Mouse (Mus musculus) MEL (cell line): Measurements from ENCODE around the gene Ppfia3. TPM values are rescaled to one million over a fixed set of nuclear protein-coding genes. Genes with fewer than 3 reads are reported as not detected.

ENCODE experiments used
- DNase-seq: peaks from one replicate; pipeline ENCODE4 v3.0.0; 2011; ENCODE audit warnings: low read depth, low spot score
- H3K27ac ChIP-seq: 2 replicates; pipeline ENCODE4 v1.5.1; 2012; ENCODE audit warnings: low read depth, mild to moderate bottlenecking, control low read depth, low read length, moderate library complexity; ENCODE audit not compliant: control insufficient read depth
- H3K27me3 ChIP-seq, 2 experiments: fragments of 150-350 bp in 1 of 2; sonication (generic) in 1 of 2; 2 replicates each; pipeline ENCODE4 v1.6.1; 2012; ENCODE audit warnings: low read length in 2 of 2, mild to moderate bottlenecking in 2 of 2, improper control_type of control experiment in 1 of 2, moderate library complexity in 1 of 2; ENCODE audit not compliant: insufficient read depth in 2 of 2, control insufficient read depth in 1 of 2
- H3K36me3 ChIP-seq, 2 experiments: 2 replicates each; pipeline ENCODE4 v1.6.1; 2012 to 2014; ENCODE audit warnings: low read length in 2 of 2, improper control_type of control experiment in 1 of 2, inconsistent platforms in 1 of 2, mild to moderate bottlenecking in 1 of 2; ENCODE audit not compliant: insufficient read depth in 2 of 2, control insufficient read depth in 1 of 2
- H3K4me1 ChIP-seq, 2 experiments: fragments of 150-350 bp in 1 of 2; sonication (generic) in 1 of 2; 2 replicates each; pipeline ENCODE4 v1.6.1; 2012; ENCODE audit warnings: low read length in 2 of 2, improper control_type of control experiment in 1 of 2, mild to moderate bottlenecking in 1 of 2; ENCODE audit not compliant: insufficient read depth in 2 of 2, control insufficient read depth in 1 of 2
- H3K4me3 ChIP-seq, 2 experiments: fragments of 150-350 bp in 1 of 2; sonication (generic) in 1 of 2; 2 replicates each; pipeline ENCODE4 v1.5.1; 2012; ENCODE audit warnings: low read depth in 2 of 2, low read length in 2 of 2, mild to moderate bottlenecking in 2 of 2, moderate library complexity in 2 of 2, control low read depth in 1 of 2, improper control_type of control experiment in 1 of 2; ENCODE audit not compliant: control insufficient read depth in 1 of 2, insufficient read depth in 1 of 2
- H3K79me2 ChIP-seq: 2 replicates; pipeline ENCODE4 v1.6.1; 2012; ENCODE audit warnings: mild to moderate bottlenecking, low read length, moderate library complexity; ENCODE audit not compliant: control insufficient read depth, poor library complexity, insufficient read depth
- H3K9ac ChIP-seq: 2 replicates; pipeline ENCODE4 v1.6.1; 2012; ENCODE audit warnings: low read depth, mild to moderate bottlenecking, control low read depth, low read length, moderate library complexity; ENCODE audit not compliant: control insufficient read depth, poor library complexity, severe bottlenecking
- H3K9me3 ChIP-seq: fragments of 150-350 bp; sonication (generic); replicated peaks from 2 replicates; pipeline ENCODE4 v1.6.1; 2012; ENCODE audit warnings: mild to moderate bottlenecking, low read length, improper control_type of control experiment, moderate library complexity; ENCODE audit not compliant: insufficient read depth
- BHLHE40 ChIP-seq: IDR thresholded peaks from 2 replicates; pipeline ENCODE4 v1.6.1; 2012; ENCODE audit warnings: low read depth, mild to moderate bottlenecking, inconsistent platforms, low read length, improper control_type of control experiment, borderline replicate concordance
- CHD1 ChIP-seq: IDR thresholded peaks from 2 replicates; pipeline ENCODE4 v1.6.1; 2012; ENCODE audit warnings: low read depth, mild to moderate bottlenecking, inconsistent platforms, low read length, improper control_type of control experiment
- CHD2 ChIP-seq: IDR thresholded peaks from 2 replicates; pipeline ENCODE4 v1.6.1; 2011; ENCODE audit warnings: low read length, improper control_type of control experiment
- E2F4 ChIP-seq: IDR thresholded peaks from 2 replicates; pipeline ENCODE4 v1.6.1; 2011; ENCODE audit warnings: low read depth, low read length, improper control_type of control experiment, borderline replicate concordance
- EP300 ChIP-seq, 2 experiments: IDR thresholded peaks; 2 replicates each; pipeline ENCODE4 v1.6.1; 2011; ENCODE audit warnings: improper control_type of control experiment in 2 of 2, low read length in 2 of 2, low read depth in 1 of 2, mild to moderate bottlenecking in 1 of 2
- GABPA ChIP-seq: IDR thresholded peaks from 2 replicates; pipeline ENCODE4 v1.6.1; 2012; ENCODE audit warnings: low read depth, mild to moderate bottlenecking, inconsistent platforms, low read length, improper control_type of control experiment, moderate library complexity
- JUND ChIP-seq: IDR thresholded peaks from 2 replicates; pipeline ENCODE4 v1.6.1; 2011; ENCODE audit warnings: low read depth, mild to moderate bottlenecking, improper control_type of control experiment, low read length
- KAT2A ChIP-seq: conservative IDR thresholded peaks from 2 replicates; pipeline ENCODE4 v1.6.1; 2012; ENCODE audit warnings: low read depth, low read length, improper control_type of control experiment, inconsistent platforms
- MAFK ChIP-seq: IDR thresholded peaks from 2 replicates; pipeline ENCODE4 v1.6.1; 2011; ENCODE audit warnings: low read depth, mild to moderate bottlenecking, low read length, improper control_type of control experiment, borderline replicate concordance
- MAX ChIP-seq: IDR thresholded peaks from 2 replicates; pipeline ENCODE4 v1.6.1; 2011; ENCODE audit warnings: low read length, improper control_type of control experiment
- MAZ ChIP-seq: IDR thresholded peaks from 2 replicates; pipeline ENCODE4 v1.6.1; 2012; ENCODE audit warnings: low read depth, mild to moderate bottlenecking, inconsistent platforms, low read length, improper control_type of control experiment
- MEF2A ChIP-seq: IDR thresholded peaks from 2 replicates; pipeline ENCODE4 v1.6.1; 2014; ENCODE audit warnings: low read depth, mild to moderate bottlenecking, inconsistent platforms, low read length, improper control_type of control experiment; ENCODE audit not compliant: poor library complexity, insufficient replicate concordance, severe bottlenecking; ENCODE audit errors: extremely low read depth
- MYB ChIP-seq: IDR thresholded peaks from 2 replicates; pipeline ENCODE4 v1.6.1; 2011; ENCODE audit warnings: mild to moderate bottlenecking, low read depth, low read length, improper control_type of control experiment
- NELFE ChIP-seq: IDR thresholded peaks from 2 replicates; pipeline ENCODE4 v1.6.1; 2011; ENCODE audit warnings: low read depth, low read length, improper control_type of control experiment
- POLR2A ChIP-seq, 2 experiments: IDR thresholded peaks; 2 replicates each; pipeline ENCODE4 v1.6.1; 2011 to 2012; ENCODE audit warnings: low read length in 2 of 2, mild to moderate bottlenecking in 2 of 2, control low read depth in 1 of 2, improper control_type of control experiment in 1 of 2, low read depth in 1 of 2, moderate library complexity in 1 of 2; ENCODE audit not compliant: control insufficient read depth in 1 of 2, insufficient read depth in 1 of 2, poor library complexity in 1 of 2
- RAD21 ChIP-seq: IDR thresholded peaks from 2 replicates; pipeline ENCODE4 v1.6.1; 2011; ENCODE audit warnings: mild to moderate bottlenecking, low read depth, low read length, improper control_type of control experiment
- SIN3A ChIP-seq: IDR thresholded peaks from 2 replicates; pipeline ENCODE4 v1.6.1; 2012; ENCODE audit warnings: low read length, improper control_type of control experiment, inconsistent platforms
- SMC3 ChIP-seq: IDR thresholded peaks from 2 replicates; pipeline ENCODE4 v1.6.1; 2011; ENCODE audit warnings: low read depth, low read length, improper control_type of control experiment
- TAL1 ChIP-seq: IDR thresholded peaks from 2 replicates; pipeline ENCODE4 v1.6.1; 2012; ENCODE audit warnings: mild to moderate bottlenecking, inconsistent platforms, low read length, moderate library complexity, mixed read lengths
- TBP ChIP-seq: IDR thresholded peaks from 2 replicates; pipeline ENCODE4 v1.8.0; 2011; ENCODE audit warnings: low read depth, low read length, improper control_type of control experiment
- USF1 ChIP-seq: IDR thresholded peaks from 2 replicates; pipeline ENCODE4 v1.6.1; 2014; ENCODE audit warnings: low read depth, mild to moderate bottlenecking, inconsistent platforms, low read length, improper control_type of control experiment, moderate library complexity
- ZC3H11A ChIP-seq: IDR thresholded peaks from 2 replicates; pipeline ENCODE4 v1.6.1; 2012; ENCODE audit warnings: low read depth, mild to moderate bottlenecking, inconsistent platforms, low read length, improper control_type of control experiment
- ZMIZ1 ChIP-seq: IDR thresholded peaks from 2 replicates; pipeline ENCODE4 v1.6.1; 2012; ENCODE audit warnings: low read depth, mild to moderate bottlenecking, inconsistent platforms, low read length, improper control_type of control experiment, moderate library complexity
- polyA plus RNA-seq, 2 experiments: library from polyadenylated mRNA; stranded (reverse) in 1 of 2; unstranded in 1 of 2; fragments of >175 nt in 1 of 2; fragments of >200 nt in 1 of 2; gene quantifications; 2 replicates each; pipeline versions ENCODE4 v1.2.1 to v1.2.4; 2012; ENCODE audit warnings: low replicate concordance in 2 of 2, low read depth in 1 of 2; ENCODE audit not compliant: insufficient read length in 2 of 2, insufficient read depth in 1 of 2, missing spikeins in 1 of 2
- total RNA-seq: library from RNA; depleted of rRNA; stranded (reverse); fragments of 300-350 nt; gene quantifications from 2 replicates; pipeline ENCODE4 v1.2.3, GENCODE M21; 2012

The Ppfia3 gene
- total and polyA plus RNA-seq, 3 experiments: 3.4 to 5.9 TPM; not detected in 1

- TF ChIP-seq TBP: no peak
- TF ChIP-seq ZMIZ1: no peak
- TF ChIP-seq RAD21: no peak
- TF ChIP-seq E2F4: no peak
- no peak for TF ChIP-seq POLR2A (IDR thresholded peaks at IDR 0.05; ENCODE audit: control insufficient read depth in 1 of 2, insufficient read depth in 1 of 2, low read depth in 1 of 2, low read length in 2 of 2, poor library complexity in 1 of 2)
- TF ChIP-seq NELFE: no peak
- TF ChIP-seq KAT2A: no peak
- no peak for TF ChIP-seq JUND
- TF ChIP-seq MAZ: no peak
- TF ChIP-seq MEF2A: no peak
- Histone ChIP-seq H3K4me3 (no peak overlapping the region), H3K4me1 (0 out of 4 replicates have a peak, but pooled peaks cover 0 to 4% of the 10 kb centered on the region in 2 experiments), H3K79me2 (no peaks in the 10 kb centered on the region), H3K27me3 (no peaks in the 10 kb centered on the region), H3K9me3 (no peaks in the 10 kb centered on the region), H3K36me3 (no peaks in the 10 kb centered on the region), H3K9ac (no peak overlapping the region), H3K27ac (no peak overlapping the region)
- no peak for DNase-seq
These were observed 53.3 kb downstream of the Ppfia3 start for GRCm38 (mm10) chr7:45313495-45313894.

DNA sequence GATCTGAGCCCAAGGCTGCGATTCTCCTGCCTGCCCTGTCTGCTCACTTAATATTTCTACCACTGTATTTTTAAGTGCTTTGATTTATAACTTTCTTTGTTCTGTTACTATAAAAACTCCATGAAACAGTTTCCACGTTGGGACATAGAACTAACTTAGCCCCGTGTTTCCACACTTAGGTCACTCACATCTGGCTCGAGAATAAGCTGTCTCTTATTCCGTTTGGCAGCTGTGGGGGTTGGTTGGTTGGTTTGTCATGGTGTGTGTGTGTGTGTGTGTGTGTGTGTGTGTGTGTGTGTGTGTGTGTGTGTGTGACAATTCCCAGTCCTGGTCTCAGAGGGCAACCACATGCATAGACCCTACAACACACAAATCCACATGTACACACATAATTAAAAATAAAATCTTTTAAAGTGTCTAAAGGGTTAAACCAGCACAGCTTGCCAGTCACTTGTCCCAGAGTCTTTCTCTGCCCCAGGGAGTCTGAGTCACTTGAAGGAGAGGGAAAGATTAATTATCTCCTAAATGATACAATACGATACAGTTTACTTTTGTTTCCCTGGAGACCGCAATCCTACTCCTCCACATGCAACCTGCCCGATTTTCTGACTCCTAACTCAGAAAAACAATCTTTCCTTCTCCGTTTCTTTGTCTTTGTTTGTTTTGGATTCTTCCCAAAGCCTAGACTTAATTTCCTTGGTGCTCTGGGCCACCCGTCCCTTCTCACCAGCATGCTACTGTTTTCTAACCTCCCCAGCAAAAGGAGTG, 53.9 kb downstream of the Ppfia3 start:
- no peak for DNase-seq
- H3K27me3 ChIP-seq: no peaks in the 10 kb centered on the region
- H3K9ac ChIP-seq: no peak overlapping the region
- H3K27ac ChIP-seq: no peak overlapping the region
- no peaks in the 10 kb centered on the region for H3K79me2 ChIP-seq
- H3K9me3 ChIP-seq: no peaks in the 10 kb centered on the region
- TF ChIP-seq TBP (no peak), TAL1 (no peak), MYB (no peak), SIN3A (no peak), GABPA (no peak), USF1 (no peak)
- TF ChIP-seq, all 39 proteins: peak for 0
- Histone ChIP-seq H3K4me3 (no peak overlapping the region), H3K4me1 (0 out of 4 replicates have a peak, but pooled peaks cover 0 to 4% of the 10 kb centered on the region in 2 experiments), H3K36me3 (no peaks in the 10 kb centered on the region)

- Histone ChIP-seq H3K9me3 (no peaks in the 10 kb centered on the region), H3K27me3 (no peaks in the 10 kb centered on the region), H3K27ac (no peak overlapping the region), H3K9ac (no peak overlapping the region), H3K4me3 (no peak overlapping the region), H3K4me1 (0 out of 4 replicates have a peak, but pooled peaks cover 0 to 4% of the 10 kb centered on the region in 2 experiments), H3K36me3 (no peaks in the 10 kb centered on the region), H3K79me2 (no peaks in the 10 kb centered on the region)
- TF ChIP-seq ZC3H11A: no peak
- TF ChIP-seq POLR2A (IDR thresholded peaks at IDR 0.05; ENCODE audit: control insufficient read depth in 1 of 2, insufficient read depth in 1 of 2, low read depth in 1 of 2, low read length in 2 of 2, poor library complexity in 1 of 2): no peak
- TF ChIP-seq SMC3: no peak
- no peak for TF ChIP-seq ZMIZ1
- no peak for TF ChIP-seq MAX
- TF ChIP-seq MAFK: no peak
- no peak for TF ChIP-seq CHD2
- TF ChIP-seq BHLHE40: no peak
- no peak for TF ChIP-seq MYB
- no peak for TF ChIP-seq TBP
- TF ChIP-seq RAD21: no peak
- no peak for TF ChIP-seq CHD1
- no peak for TF ChIP-seq MEF2A
- no peak for TF ChIP-seq EP300 (IDR thresholded peaks at IDR 0.05; ENCODE audit: low read depth in 1 of 2, low read length in 2 of 2)
- TF ChIP-seq MAZ: no peak
- no peak for DNase-seq
These were observed 54.8 kb downstream of the Ppfia3 start for GRCm38 (mm10) chr7:45312023-45312422.
